Mouse (Mus musculus): ENCODE results near the gene Zfpm1. TPM values are rescaled to one million over a fixed set of nuclear protein-coding genes. Genes with fewer than 3 reads are reported as not detected.
A peak's percentile ranks its signal among the peaks of the same experiment; 100 is the strongest.

Zfpm1 gene
- total and polyA plus RNA-seq, 2 experiments, result 7.9 to 67.5 TPM

DNA sequence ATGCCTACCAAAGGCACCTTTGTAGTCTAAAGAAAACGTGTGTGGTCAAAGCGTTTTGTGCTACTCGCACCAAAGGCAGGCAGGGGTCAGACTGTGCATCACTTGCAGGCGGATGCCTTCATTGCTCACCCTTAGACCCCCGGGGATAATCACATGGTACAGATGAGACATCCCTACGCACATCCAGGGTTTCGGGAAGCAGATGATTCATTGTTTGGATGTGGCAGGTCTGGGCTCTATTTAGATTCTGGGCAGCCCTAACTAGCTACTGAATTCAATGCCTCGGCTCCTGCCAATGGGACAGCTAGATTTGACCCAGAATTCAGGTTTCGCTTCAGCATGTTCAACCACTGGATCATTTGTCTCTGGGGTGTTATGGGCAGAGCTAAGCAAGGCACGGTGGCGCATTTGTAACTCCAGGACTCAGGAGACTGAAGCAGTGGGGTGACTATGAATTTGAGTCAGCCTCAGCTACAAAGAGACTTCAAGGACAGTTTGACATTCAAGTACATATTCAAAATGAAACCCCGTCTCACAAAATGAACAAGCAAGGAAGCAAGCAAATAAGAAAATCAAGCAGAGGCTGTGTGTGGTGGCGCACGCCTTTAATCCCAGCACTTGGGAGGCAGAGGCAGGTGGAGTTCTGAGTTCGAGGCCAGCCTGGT, 77.3 kb downstream of the Zfpm1 start:
- TF ChIP-seq POLR2A (IDR thresholded peaks at IDR 0.05; ENCODE audit: extremely low read depth, insufficient read depth, low read length) (no peak), CTCF (IDR thresholded peaks at IDR 0.05; ENCODE audit: low read depth, low read length) (no peak)
- DNase-seq (ENCODE audit: extremely low read depth, low read depth, low spot score), result no peak
- Histone ChIP-seq H3K9ac (ENCODE audit: low read depth, low read length) (no peak overlapping the region), H3K36me3 (ENCODE audit: control insufficient read depth, insufficient read depth, low read length) (no peaks in the 10 kb centered on the region), H3K4me3 (ENCODE audit: insufficient read depth, low read depth, low read length) (no peak overlapping the region), H3K27me3 (ENCODE audit: control insufficient read depth, insufficient read depth, low read length) (no peaks in the 10 kb centered on the region), H3K79me2 (ENCODE audit: control insufficient read depth, insufficient read depth, low read length) (no peaks in the 10 kb centered on the region), H3K4me1 (ENCODE audit: control insufficient read depth, insufficient read depth, low read length) (no peaks in the 10 kb centered on the region), H3K27ac (replicated peaks; ENCODE audit: insufficient read depth, low read depth, low read length) (no peak overlapping the region)
- WGBS, result 84% methylated on average over 15 of the region's 15 CpGs

DNA sequence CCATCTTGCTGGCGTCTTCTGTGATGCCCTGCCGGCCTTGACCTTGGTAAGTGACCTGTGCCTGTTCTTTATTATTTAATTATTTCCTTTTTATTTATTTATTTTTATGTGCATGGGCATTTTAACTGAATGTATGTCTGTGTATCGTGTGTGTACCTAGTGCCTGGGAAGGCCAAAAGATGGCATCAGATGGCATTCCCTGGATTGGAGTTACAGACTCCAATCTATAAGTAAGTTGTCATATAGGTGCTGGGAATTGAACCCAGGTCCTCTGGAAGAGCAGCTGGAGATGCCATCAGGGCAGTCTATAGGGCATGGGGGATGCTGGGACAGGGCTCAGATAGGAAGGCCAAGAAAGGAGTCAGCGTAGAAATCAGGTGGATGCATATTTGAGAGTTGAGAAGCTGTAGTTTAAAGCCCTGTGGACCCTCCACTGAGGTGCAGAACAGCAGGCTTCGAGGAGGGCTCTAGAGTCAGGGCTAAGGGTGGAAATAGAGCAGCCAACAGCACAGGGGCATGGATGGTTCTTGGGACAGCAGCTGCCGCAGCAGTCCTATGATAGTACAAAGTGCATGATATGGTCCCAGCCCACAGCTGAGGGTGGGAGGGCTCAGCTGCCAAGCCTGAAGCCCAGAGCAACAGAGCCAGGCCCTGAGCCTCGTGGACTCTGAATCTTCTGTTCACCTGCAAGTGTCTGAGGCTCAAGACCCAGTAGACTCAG, 78.9 kb downstream of the Zfpm1 start, which contains the start of gene Trhr2:
TSS of gene Trhr2 (minus strand) at position 51 of the 721 bp plus-strand sequence.
- WGBS, result 72% methylated on average over 7 of the region's 7 CpGs
- no peak for DNase-seq (ENCODE audit: extremely low read depth, low read depth, low spot score)
- no peaks in the 10 kb centered on the region for H3K4me1 ChIP-seq (ENCODE audit: control insufficient read depth, insufficient read depth, low read length)
- H3K9ac ChIP-seq (ENCODE audit: low read depth, low read length), result no peak within 1 kb of the TSS
- H3K27ac ChIP-seq (replicated peaks; ENCODE audit: insufficient read depth, low read depth, low read length), result no peak within 1 kb of the TSS
- H3K36me3 ChIP-seq (ENCODE audit: control insufficient read depth, insufficient read depth, low read length), result no peaks in the 10 kb centered on the region
- no peak for TF ChIP-seq POLR2A (IDR thresholded peaks at IDR 0.05; ENCODE audit: extremely low read depth, insufficient read depth, low read length)
- H3K27me3 ChIP-seq (ENCODE audit: control insufficient read depth, insufficient read depth, low read length), result no peaks in the 10 kb centered on the region
- H3K79me2 ChIP-seq (ENCODE audit: control insufficient read depth, insufficient read depth, low read length), result no peaks in the 10 kb centered on the region
- no peak within 1 kb of the TSS for H3K4me3 ChIP-seq (ENCODE audit: insufficient read depth, low read depth, low read length)

DNA sequence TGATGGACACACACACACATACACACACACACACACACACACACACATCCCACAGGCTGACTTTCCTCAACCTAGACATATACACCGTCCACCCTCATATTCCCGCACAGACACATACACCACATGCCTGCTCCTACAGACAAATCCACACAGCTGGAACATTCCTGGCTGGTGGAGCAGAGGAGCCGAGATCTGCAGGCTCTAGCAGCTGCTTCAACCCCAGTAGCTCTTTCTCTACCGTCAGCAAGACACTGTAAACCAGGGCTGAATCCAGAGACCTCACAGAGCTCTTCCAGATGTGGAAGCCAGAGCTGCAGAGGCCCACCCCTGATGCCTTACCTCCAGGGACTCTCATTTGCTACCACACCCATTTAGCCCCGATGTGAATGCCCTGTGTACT, 80.3 kb downstream of the Zfpm1 start:
- no peak for DNase-seq (ENCODE audit: extremely low read depth, low read depth, low spot score)
- no peaks in the 10 kb centered on the region for H3K36me3 ChIP-seq (ENCODE audit: control insufficient read depth, insufficient read depth, low read length)
- H3K79me2 ChIP-seq (ENCODE audit: control insufficient read depth, insufficient read depth, low read length), result no peaks in the 10 kb centered on the region
- H3K27ac ChIP-seq (replicated peaks; ENCODE audit: insufficient read depth, low read depth, low read length), result no peak overlapping the region
- H3K9ac ChIP-seq (ENCODE audit: low read depth, low read length), result no peak overlapping the region
- no peaks in the 10 kb centered on the region for H3K27me3 ChIP-seq (ENCODE audit: control insufficient read depth, insufficient read depth, low read length)
- no peak for TF ChIP-seq POLR2A (IDR thresholded peaks at IDR 0.05; ENCODE audit: extremely low read depth, insufficient read depth, low read length)
- no peak for TF ChIP-seq CTCF (IDR thresholded peaks at IDR 0.05; ENCODE audit: low read depth, low read length)
- WGBS, result 62% methylated on average over 5 of the region's 5 CpGs
- H3K4me1 ChIP-seq (ENCODE audit: control insufficient read depth, insufficient read depth, low read length), result no peaks in the 10 kb centered on the region
- H3K4me3 ChIP-seq (ENCODE audit: insufficient read depth, low read depth, low read length), result no peak overlapping the region

DNA sequence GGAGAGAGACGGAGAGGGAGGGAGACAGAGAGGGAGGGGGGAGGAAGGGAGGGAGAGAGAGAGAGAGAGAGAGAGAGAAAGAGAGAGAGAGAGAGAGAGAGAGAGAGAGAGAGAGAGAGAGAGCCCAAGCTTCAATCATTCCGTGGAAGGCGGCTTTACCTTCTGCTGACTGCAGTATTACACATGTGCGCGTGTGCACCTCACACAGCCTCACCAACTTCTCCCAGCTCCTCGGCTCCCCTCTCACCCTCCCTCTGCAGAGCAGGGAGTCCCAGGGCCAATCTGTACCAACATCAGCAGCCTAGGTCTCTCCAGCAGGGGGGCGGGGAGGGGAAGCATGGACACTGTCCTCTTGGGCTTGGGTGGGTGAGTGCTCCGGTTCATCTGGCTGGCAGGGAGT, 81.0 kb downstream of the Zfpm1 start:
- Histone ChIP-seq H3K27me3 (ENCODE audit: control insufficient read depth, insufficient read depth, low read length) (no peaks in the 10 kb centered on the region), H3K4me3 (ENCODE audit: insufficient read depth, low read depth, low read length) (no peak overlapping the region), H3K36me3 (ENCODE audit: control insufficient read depth, insufficient read depth, low read length) (no peaks in the 10 kb centered on the region), H3K4me1 (ENCODE audit: control insufficient read depth, insufficient read depth, low read length) (no peaks in the 10 kb centered on the region), H3K27ac (replicated peaks; ENCODE audit: insufficient read depth, low read depth, low read length) (no peak overlapping the region), H3K9ac (ENCODE audit: low read depth, low read length) (no peak overlapping the region), H3K79me2 (ENCODE audit: control insufficient read depth, insufficient read depth, low read length) (no peaks in the 10 kb centered on the region)
- TF ChIP-seq POLR2A (IDR thresholded peaks at IDR 0.05; ENCODE audit: extremely low read depth, insufficient read depth, low read length) (no peak), CTCF (IDR thresholded peaks at IDR 0.05; ENCODE audit: low read depth, low read length) (no peak)
- DNase-seq (ENCODE audit: extremely low read depth, low read depth, low spot score), result no peak
- WGBS, result 38% methylated on average over 8 of the region's 8 CpGs

DNA sequence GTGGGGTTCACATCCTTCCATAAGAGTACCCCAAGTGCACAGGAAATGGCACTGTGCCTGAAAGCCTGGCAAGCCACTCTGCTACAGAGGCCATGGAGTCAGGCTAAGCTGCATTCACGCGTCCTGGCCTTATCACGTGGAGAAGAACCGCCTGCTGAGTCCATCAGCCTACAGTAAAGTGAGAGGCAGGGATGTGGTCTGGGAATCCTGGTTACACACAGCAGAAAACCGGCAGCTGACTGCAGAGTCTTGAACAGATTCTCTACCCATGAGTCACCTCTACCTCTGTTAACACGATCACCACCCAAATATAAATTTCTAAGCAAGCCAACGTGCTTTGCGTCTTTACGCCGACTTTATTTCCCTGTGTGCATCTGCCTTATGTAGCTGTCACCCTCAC, 86.6 kb downstream of the Zfpm1 start:
- no peak for TF ChIP-seq CTCF (IDR thresholded peaks at IDR 0.05; ENCODE audit: low read depth, low read length)
- TF ChIP-seq POLR2A (IDR thresholded peaks at IDR 0.05; ENCODE audit: extremely low read depth, insufficient read depth, low read length), result no peak
- Histone ChIP-seq H3K4me3 (ENCODE audit: insufficient read depth, low read depth, low read length) (no peak overlapping the region), H3K79me2 (ENCODE audit: control insufficient read depth, insufficient read depth, low read length) (no peaks in the 10 kb centered on the region), H3K36me3 (ENCODE audit: control insufficient read depth, insufficient read depth, low read length) (no peaks in the 10 kb centered on the region), H3K27me3 (ENCODE audit: control insufficient read depth, insufficient read depth, low read length) (no peaks in the 10 kb centered on the region), H3K9ac (ENCODE audit: low read depth, low read length) (no peak overlapping the region), H3K27ac (replicated peaks; ENCODE audit: insufficient read depth, low read depth, low read length) (no peak overlapping the region), H3K4me1 (ENCODE audit: control insufficient read depth, insufficient read depth, low read length) (no peaks in the 10 kb centered on the region)
- no peak for DNase-seq (ENCODE audit: extremely low read depth, low read depth, low spot score)
- 79% methylated on average over 10 of the region's 10 CpGs for WGBS

DNA sequence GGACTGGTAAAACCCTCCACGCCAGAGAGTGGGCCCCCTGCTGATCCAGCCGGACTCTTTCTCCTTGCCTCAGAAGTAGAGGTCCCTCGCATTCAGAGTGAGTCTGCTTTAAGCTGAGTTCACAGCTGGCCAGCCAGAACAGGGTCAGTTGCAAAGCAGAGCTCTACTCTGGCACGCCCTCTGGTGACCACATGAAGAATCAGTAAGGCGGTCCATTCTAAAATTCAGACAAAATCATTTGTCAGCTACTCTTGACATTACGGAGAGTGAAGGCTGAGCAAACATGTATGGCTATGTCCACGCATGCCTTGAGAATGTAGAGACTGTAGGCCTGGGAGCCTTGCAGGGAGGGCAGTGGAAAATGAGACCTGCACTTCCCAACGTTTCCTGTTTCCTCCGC, 87.7 kb downstream of the Zfpm1 start:
- no peak overlapping the region for H3K4me3 ChIP-seq (ENCODE audit: insufficient read depth, low read depth, low read length)
- whole genome bisulfite sequencing, result 15% methylated on average over 9 of the region's 9 CpGs
- TF ChIP-seq POLR2A (IDR thresholded peaks at IDR 0.05; ENCODE audit: extremely low read depth, insufficient read depth, low read length) (no peak), CTCF (IDR thresholded peaks at IDR 0.05; ENCODE audit: low read depth, low read length) (peak; percentile 81)
- H3K27me3 ChIP-seq (ENCODE audit: control insufficient read depth, insufficient read depth, low read length), result no peaks in the 10 kb centered on the region
- H3K4me1 ChIP-seq (ENCODE audit: control insufficient read depth, insufficient read depth, low read length), result no peaks in the 10 kb centered on the region
- no peaks in the 10 kb centered on the region for H3K79me2 ChIP-seq (ENCODE audit: control insufficient read depth, insufficient read depth, low read length)
- H3K36me3 ChIP-seq (ENCODE audit: control insufficient read depth, insufficient read depth, low read length), result no peaks in the 10 kb centered on the region
- H3K9ac ChIP-seq (ENCODE audit: low read depth, low read length), result no peak overlapping the region
- peak; percentile 48 for DNase-seq (ENCODE audit: extremely low read depth, low read depth, low spot score)
- H3K27ac ChIP-seq (replicated peaks; ENCODE audit: insufficient read depth, low read depth, low read length), result no peak overlapping the region

Measured in liver, adult 2 months (tissue).